Mouse (Mus musculus) kidney, embryonic 14.5 days (tissue): ENCODE data around the gene Ednra. TPM values are rescaled to one million over a fixed set of nuclear protein-coding genes. Genes with fewer than 3 reads are reported as not detected.

Experiments
- ATAC-seq: fragments of 200-750 bp; cut with Nextera tagmentation; 2 replicates; pipeline ENCODE4 v1.8.0; 2017; ENCODE audit warnings: moderate number of reproducible peaks, mild to moderate bottlenecking, moderate TSS enrichment, moderate library complexity; ENCODE audit not compliant: low FRiP score, low TSS enrichment
- H3K27ac ChIP-seq: fragments of 300-500 bp; sonication (generic); 2 replicates; pipeline ENCODE4 v1.5.1; 2014; ENCODE audit warnings: low read depth, mild to moderate bottlenecking, low read length, moderate library complexity, mixed read lengths
- H3K27me3 ChIP-seq: fragments of 300-500 bp; sonication (generic); 2 replicates; pipeline ENCODE4 v1.6.1; 2014; ENCODE audit warnings: mild to moderate bottlenecking, low read length; ENCODE audit not compliant: control insufficient read depth, insufficient read depth
- H3K36me3 ChIP-seq: fragments of 300-500 bp; sonication (generic); 2 replicates; pipeline ENCODE4 v1.6.1; 2014; ENCODE audit warnings: low read length, mixed read lengths; ENCODE audit not compliant: control insufficient read depth, insufficient read depth
- H3K4me1 ChIP-seq: fragments of 300-500 bp; sonication (generic); 2 replicates; pipeline ENCODE4 v1.6.1; 2014; ENCODE audit warnings: low read length, mixed read lengths; ENCODE audit not compliant: control insufficient read depth, insufficient read depth
- H3K4me2 ChIP-seq: fragments of 300-500 bp; sonication (generic); replicated peaks from 2 replicates; pipeline ENCODE4 v1.6.1; 2014; ENCODE audit warnings: low read depth, mild to moderate bottlenecking, low read length
- H3K4me3 ChIP-seq: fragments of 300-500 bp; sonication (generic); 2 replicates; pipeline ENCODE4 v1.5.1; 2014; ENCODE audit warnings: mild to moderate bottlenecking, low read length
- H3K9ac ChIP-seq: fragments of 300-500 bp; sonication (generic); 2 replicates; pipeline ENCODE4 v1.6.1; 2014; ENCODE audit warnings: low read depth, mild to moderate bottlenecking, low read length, moderate library complexity
- H3K9me3 ChIP-seq: fragments of 300-500 bp; sonication (generic); 2 replicates; pipeline ENCODE4 v1.6.1; 2016; ENCODE audit warnings: low read length; ENCODE audit not compliant: control insufficient read depth
- WGBS: fragments of 180-500 bp; shearing (Covaris S2); extraction: QIAGEN DNeasy Blood & Tissue Kit; methylation state at CpG from one replicate; pipeline ENCODE4 v1.1.7; 2014; 5-methylcytosine and 5-hydroxymethylcytosine counted together
- polyA plus RNA-seq: library from polyadenylated mRNA; unstranded; fragments of >200 nt; fragmentation: Nextera tagmentation; extraction: Ambion mirVana; gene quantifications from 2 replicates; pipeline ENCODE4 v1.2.1, GENCODE M21; 2014

Ednra gene
- 17.6 and 28.9 TPM in 2 replicates for polyA plus RNA-seq

DNA sequence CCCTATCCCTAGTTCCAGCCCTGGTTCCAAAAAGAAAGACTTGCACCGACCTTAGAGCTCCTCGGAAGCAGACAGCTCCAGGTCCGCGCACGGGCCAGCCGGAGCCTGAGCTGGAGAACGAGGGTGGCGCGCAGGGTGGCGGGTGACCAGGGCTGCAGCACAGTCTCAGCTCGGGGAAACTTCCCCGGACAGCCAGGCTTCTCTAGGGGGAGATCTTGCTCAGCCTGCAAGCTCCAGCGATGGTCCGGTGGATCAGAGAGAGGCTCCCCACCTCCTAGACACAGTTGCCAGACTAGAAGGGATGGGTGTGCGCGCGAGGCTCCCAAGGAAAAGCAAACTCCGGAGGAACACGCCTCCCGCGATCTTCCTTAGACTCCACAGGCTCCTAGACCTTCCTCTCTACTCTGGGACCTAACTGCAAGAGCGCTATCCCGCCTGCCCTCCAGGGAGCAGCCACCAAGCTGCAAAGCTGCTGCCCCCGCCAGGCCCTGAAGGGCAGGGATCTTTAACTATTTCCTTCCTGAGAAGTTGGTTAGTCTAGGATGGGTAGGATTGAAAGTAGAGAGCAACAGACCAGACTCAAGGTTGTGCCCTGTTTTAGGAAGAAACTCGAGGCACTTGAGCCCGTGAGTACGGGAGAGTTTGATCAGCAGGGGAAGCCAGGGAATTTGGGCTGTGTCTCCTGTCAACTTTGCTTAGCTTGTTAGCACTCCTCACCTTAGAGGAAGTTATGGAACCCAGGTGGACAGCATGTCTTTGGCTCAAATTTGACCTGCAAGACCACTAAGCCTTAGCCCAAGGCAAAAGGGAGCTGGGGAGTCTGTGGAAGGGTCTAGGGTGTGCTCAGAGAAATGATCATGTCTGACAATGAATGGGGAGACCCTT is at the start of gene Ednra:
Gene Ednra (minus strand): TSS at position 419 of the 885 bp plus-strand sequence.
- ATAC-seq: peak; percentile 91
- Histone ChIP-seq H3K27me3 (no peaks in the 10 kb centered on the region), H3K27ac (peak within 1 kb of the TSS; percentile 95), H3K4me2 (peak within 1 kb of the TSS; percentile 62), H3K9me3 (no peaks in the 10 kb centered on the region), H3K9ac (peak within 1 kb of the TSS; percentile 76), H3K4me3 (peak within 1 kb of the TSS; percentile 69), H3K4me1 (peaks cover 13% of the 10 kb centered on the region; the same call in 1 of the 2 replicates), H3K36me3 (peaks cover 4% of the 10 kb centered on the region; the same call in 1 of the 2 replicates)
- 2% methylated on average over 27 of the region's 27 CpGs for WGBS

DNA sequence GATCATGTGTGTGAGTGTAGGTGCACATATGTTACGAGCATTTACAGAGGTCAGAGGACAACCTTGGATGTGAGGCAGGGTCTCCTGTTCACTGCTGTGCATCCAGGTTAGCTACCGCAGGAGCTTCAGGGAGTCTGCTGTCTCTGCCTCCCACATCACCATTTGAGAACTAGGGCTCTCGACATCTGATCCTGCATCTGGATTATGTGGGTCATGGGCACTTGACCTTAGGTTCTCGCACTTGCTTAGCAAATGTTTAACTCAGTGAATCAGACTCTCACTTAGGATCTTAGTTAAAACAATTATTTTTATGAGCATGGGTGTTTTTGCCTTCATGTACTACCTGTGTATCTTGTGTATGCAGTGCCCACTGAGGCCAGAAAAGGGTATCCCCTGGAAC is 49.6 kb upstream of the Ednra start:
- no peak overlapping the region for H3K9ac ChIP-seq
- ATAC-seq: peak; percentile 53; the same call in 1 of the 2 replicates
- no peak overlapping the region for H3K27ac ChIP-seq
- peaks cover 17% of the 10 kb centered on the region; the same call in 1 of the 2 replicates for H3K4me1 ChIP-seq
- H3K4me2 ChIP-seq: no peak overlapping the region
- no peaks in the 10 kb centered on the region for H3K36me3 ChIP-seq
- no peak overlapping the region for H3K4me3 ChIP-seq
- H3K27me3 ChIP-seq: no peaks in the 10 kb centered on the region
- H3K9me3 ChIP-seq: no peaks in the 10 kb centered on the region
- WGBS: 30% methylated on average over 4 of the region's 4 CpGs

DNA sequence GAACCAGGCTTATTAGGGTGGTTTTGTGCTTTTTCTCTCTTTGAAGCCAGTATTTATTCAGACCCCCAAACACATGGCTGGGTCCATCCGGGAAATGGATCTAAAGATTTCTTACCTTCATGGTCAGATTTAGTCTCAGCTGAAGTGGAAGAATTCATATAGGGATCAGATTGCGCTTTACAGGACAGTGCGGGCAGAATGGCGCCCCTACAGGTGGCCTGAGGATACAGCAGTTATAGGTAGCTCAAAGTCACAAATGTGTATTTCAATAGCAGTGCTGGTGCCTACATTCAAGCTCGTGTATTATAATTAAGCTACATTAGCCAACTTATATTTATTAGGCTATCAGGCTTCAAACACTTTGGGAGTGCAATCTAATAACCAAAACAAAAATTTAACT is 49.0 kb upstream of the Ednra start:
- no peak for ATAC-seq
- no peak overlapping the region for H3K27ac ChIP-seq
- no peaks in the 10 kb centered on the region for H3K27me3 ChIP-seq
- H3K9ac ChIP-seq: no peak overlapping the region
- no peak overlapping the region for H3K4me2 ChIP-seq
- WGBS: 74% methylated on average over 5 of the region's 5 CpGs
- no peak overlapping the region for H3K4me3 ChIP-seq
- no peaks in the 10 kb centered on the region for H3K36me3 ChIP-seq
- H3K9me3 ChIP-seq: no peaks in the 10 kb centered on the region
- H3K4me1 ChIP-seq: peaks cover 17% of the 10 kb centered on the region; the same call in 1 of the 2 replicates

DNA sequence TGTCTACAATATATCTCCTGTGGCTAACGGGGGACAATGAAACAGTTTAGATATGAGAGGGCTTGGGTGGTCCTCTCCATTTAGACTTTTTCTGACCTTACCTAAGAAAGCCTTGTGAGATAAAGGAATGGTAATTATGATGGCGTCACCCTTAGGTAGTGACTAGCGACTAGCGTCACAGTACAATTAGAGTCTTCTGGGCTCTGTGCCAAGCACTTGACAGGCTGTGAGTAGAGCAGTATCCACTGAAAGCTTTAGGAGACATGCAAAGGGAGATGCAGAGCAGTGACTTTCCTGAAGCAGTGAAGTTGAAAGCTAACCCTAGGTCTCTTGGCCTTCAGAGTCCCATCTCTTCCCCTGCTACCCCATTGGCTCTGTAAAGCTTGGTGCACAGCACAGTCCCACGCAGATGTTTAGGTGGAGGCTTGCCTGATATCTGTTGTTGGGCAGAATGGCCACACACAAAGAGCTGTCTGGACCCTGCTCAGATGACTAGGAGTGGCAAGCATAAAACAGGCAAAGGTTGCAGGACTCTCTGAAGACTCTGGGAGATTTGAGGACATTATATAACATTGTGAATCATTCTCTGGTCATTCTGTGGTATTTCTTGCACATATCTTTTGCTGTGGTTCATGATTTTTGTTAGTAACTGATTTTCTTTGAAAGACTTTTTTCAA is 48.1 kb upstream of the Ednra start:
- Histone ChIP-seq H3K36me3 (no peaks in the 10 kb centered on the region), H3K4me3 (no peak overlapping the region), H3K27ac (peak overlapping the region; percentile 30; the same call in 1 of the 2 replicates), H3K4me1 (peaks cover 17% of the 10 kb centered on the region; the same call in 1 of the 2 replicates), H3K9me3 (no peaks in the 10 kb centered on the region), H3K27me3 (no peaks in the 10 kb centered on the region), H3K9ac (no peak overlapping the region), H3K4me2 (no peak overlapping the region)
- peak; percentile 56; the same call in 1 of the 2 replicates for ATAC-seq
- 47% methylated on average over 5 of the region's 5 CpGs for WGBS

DNA sequence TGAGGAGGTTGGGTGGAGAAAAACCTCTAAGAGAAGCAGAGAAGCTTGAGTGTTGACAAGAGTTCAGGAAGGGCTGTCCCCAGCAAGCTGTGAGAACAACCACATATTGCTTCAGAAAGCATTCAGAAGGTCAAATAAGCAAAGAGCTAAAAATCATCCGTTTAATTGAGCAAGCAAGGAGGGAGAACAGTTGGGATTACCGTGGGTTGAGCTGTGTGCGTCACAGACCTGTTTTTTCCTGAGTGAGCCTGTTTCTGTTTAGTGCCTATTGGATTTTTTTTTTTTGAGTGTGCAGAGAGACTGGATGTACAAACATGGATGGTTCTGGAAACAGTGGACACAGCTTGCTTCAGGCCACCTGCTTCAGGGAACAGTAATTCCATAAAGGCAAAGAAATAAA is 46.7 kb upstream of the Ednra start:
- Histone ChIP-seq H3K4me3 (no peak overlapping the region), H3K4me1 (peaks cover 17% of the 10 kb centered on the region; the same call in 1 of the 2 replicates), H3K36me3 (no peaks in the 10 kb centered on the region), H3K4me2 (no peak overlapping the region), H3K9me3 (no peaks in the 10 kb centered on the region), H3K27ac (no peak overlapping the region), H3K9ac (no peak overlapping the region), H3K27me3 (no peaks in the 10 kb centered on the region)
- 70% methylated on average over 3 of the region's 3 CpGs for WGBS
- no peak for ATAC-seq

DNA sequence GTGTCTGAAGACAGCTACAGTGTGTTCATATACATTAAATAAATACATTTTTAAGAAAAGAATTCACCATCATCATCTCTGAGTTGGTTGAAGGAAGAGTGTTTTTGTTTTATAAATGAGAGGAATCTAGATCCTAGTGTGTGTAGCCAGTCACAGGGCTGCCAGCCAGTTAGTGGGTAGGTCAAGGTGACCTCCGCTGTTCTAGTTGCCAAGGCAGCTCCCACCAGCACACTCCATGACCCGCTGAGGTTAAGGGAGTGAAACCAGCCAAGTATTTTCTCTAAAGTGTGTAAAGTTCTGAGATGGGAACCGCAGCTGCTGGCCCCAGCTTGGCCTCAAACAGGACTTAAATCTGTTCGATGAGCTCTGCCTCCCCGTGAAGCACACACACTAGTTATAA is 44.7 kb upstream of the Ednra start:
- 0 out of 2 replicates have a peak, but pooled peaks cover 2% of the 10 kb centered on the region for H3K4me1 ChIP-seq
- no peak for ATAC-seq
- H3K27me3 ChIP-seq: no peaks in the 10 kb centered on the region
- H3K9ac ChIP-seq: no peak overlapping the region
- H3K4me3 ChIP-seq: no peak overlapping the region
- H3K9me3 ChIP-seq: no peaks in the 10 kb centered on the region
- no peak overlapping the region for H3K27ac ChIP-seq
- WGBS: 78% methylated on average over 5 of the region's 5 CpGs
- H3K36me3 ChIP-seq: no peaks in the 10 kb centered on the region
- no peak overlapping the region for H3K4me2 ChIP-seq

DNA sequence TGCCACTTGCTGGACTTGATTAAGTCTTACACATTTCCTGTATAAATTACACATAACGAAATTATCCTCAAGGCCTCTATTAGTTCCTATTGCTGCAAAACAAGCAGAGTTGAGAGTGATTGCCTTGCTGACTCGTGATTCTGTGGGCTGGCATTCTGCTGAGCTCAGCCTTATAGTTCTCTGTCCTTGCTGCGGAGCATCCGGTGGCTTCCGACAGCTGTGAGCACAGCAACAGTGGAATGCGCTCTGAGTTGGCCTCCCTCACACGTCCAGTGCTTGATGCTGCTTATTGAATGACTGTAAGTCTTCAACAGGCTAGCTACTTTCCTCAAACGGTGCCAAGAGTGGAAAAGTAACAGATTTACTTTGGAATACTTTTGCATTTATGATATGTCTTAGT is 40.0 kb upstream of the Ednra start:
- ATAC-seq: no peak
- Histone ChIP-seq H3K4me2 (no peak overlapping the region), H3K4me1 (no peaks in the 10 kb centered on the region), H3K4me3 (no peak overlapping the region), H3K27ac (no peak overlapping the region), H3K27me3 (no peaks in the 10 kb centered on the region), H3K9me3 (peaks cover 5% of the 10 kb centered on the region; the same call in 1 of the 2 replicates), H3K9ac (no peak overlapping the region), H3K36me3 (no peaks in the 10 kb centered on the region)
- WGBS: 52% methylated on average over 8 of the region's 8 CpGs

DNA sequence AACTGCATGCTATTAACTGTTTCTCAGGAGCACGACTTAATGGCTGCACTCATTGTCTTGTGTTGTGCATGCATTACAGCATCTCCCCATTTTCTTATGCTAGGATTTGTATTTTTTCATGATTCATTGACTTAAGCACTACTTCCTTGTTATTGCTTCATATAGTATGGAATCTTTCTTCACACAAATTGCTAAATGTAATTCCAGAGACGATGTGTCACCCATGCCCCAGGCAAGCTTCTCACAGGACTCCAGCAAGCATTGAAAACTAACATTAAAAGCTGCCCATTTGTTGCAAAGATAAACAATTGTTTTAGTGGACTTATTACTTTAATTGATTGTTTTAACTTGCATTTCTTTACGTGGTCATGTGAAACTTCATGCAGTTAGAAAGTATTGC is 38.7 kb upstream of the Ednra start:
- Histone ChIP-seq H3K9me3 (peaks cover 5% of the 10 kb centered on the region; the same call in 1 of the 2 replicates), H3K4me2 (no peak overlapping the region), H3K9ac (no peak overlapping the region), H3K36me3 (no peaks in the 10 kb centered on the region), H3K27ac (no peak overlapping the region), H3K27me3 (no peaks in the 10 kb centered on the region), H3K4me3 (no peak overlapping the region), H3K4me1 (no peaks in the 10 kb centered on the region)
- no peak for ATAC-seq
- WGBS: 73% methylated on average over 3 of the region's 3 CpGs
